Mouse (Mus musculus): ENCODE results near the gene Il33. TPM values are rescaled to one million over a fixed set of nuclear protein-coding genes. Genes with fewer than 3 reads are reported as not detected.

Gene Il33
- polyA plus RNA-seq (2017; shearing (Covaris generic)) = not detected

DNA sequence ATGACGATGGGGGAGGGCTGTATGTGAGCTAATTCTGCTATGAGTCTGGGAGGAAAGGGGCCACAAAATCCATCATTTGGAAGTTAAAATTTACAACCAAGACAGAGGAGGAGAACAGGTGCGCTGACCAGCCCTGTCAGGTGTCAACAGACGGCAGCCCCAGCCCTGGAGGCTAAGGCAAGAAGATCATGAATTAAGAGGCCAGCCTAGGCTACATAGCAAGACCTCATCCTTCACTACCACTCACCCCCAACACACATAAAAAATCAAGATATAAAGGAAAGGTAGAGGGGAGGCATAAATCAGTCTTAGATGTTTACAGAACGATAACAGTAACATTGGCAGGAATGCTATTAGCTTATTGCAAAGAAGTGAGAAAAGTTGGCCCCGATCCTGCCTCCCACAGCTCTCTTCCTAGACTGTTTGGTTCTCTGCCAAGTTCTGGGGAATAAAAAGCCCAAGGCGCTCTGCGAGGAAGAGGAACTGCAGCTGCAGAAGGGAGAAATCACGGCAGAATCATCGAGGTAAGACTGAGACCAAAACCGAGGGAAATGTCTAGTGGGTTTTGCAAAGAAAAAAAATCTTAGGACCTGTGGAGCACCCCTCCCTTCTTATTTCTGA lies at the start of gene Il33:
Gene Il33, plus strand, starts transcription at position 477 of the 621 bp plus-strand sequence.

DNA sequence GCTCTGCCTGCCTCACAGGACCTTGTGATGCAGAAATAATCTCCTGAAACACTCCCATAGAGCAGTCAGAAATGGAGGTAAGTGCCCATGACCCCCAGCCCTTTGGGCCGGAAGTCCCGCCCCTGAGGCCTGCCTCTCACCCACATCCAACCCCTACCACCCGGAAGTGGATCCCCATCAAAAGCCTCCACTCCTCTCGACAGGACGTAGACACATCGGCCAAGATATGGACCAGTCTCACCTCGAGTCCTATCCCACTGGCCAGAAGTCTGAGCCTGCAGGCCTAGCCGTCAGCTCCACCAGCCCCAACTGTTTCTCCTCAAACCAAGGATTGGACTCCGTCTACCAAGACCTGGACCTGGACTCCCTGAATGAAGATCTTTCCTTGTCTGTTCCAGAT lies 78.7 kb downstream of the Il33 start, which contains the start of gene Trpd52l3:
Gene Trpd52l3, plus strand, starts transcription at position 170 of the 400 bp plus-strand sequence.

Other genes starting within 250 kb of the Il33 start
- not detected for gene Mlana, start 227.3 kb upstream of the Il33 start, polyA plus RNA-seq (2017; shearing (Covaris generic))
- 4.3 TPM for gene 9930021J03Rik, start 119.1 kb upstream of the Il33 start, polyA plus RNA-seq (2017; shearing (Covaris generic))
- gene Ranbp6, start 112.1 kb upstream of the Il33 start, polyA plus RNA-seq (2017; shearing (Covaris generic)) = 13.2 TPM
- not detected for gene Trpd52l3, start 78.7 kb downstream of the Il33 start, polyA plus RNA-seq (2017; shearing (Covaris generic))
- 33.7 TPM for gene Uhrf2, start 105.4 kb downstream of the Il33 start, polyA plus RNA-seq (2017; shearing (Covaris generic))

All from activated CD4-positive, CD25-positive, alpha-beta regulatory T cell, adult 9 weeks (primary cell).